Mouse (Mus musculus) neural tube, embryonic 12.5 days (tissue): ENCODE data around the gene Gdnf. TPM values are rescaled to one million over a fixed set of nuclear protein-coding genes. Genes with fewer than 3 reads are reported as not detected.

Experiments used
- ATAC-seq: fragments of 200-750 bp; cut with Nextera tagmentation; 2 replicates; pipeline ENCODE4 v1.8.0; 2017; ENCODE audit warnings: low read depth, mild to moderate bottlenecking, moderate TSS enrichment, moderate library complexity; ENCODE audit not compliant: low FRiP score
- H3K27ac ChIP-seq: fragments of 300-500 bp; sonication (generic); 2 replicates; pipeline ENCODE4 v1.5.1; 2016
- H3K27me3 ChIP-seq: fragments of 300-500 bp; sonication (generic); replicated peaks from 2 replicates; pipeline ENCODE4 v1.6.1; 2016; ENCODE audit warnings: mild to moderate bottlenecking
- H3K36me3 ChIP-seq: fragments of 300-500 bp; sonication (generic); 2 replicates; pipeline ENCODE4 v1.6.1; 2016; ENCODE audit warnings: mild to moderate bottlenecking
- H3K4me1 ChIP-seq: fragments of 300-500 bp; sonication (generic); 2 replicates; pipeline ENCODE4 v1.6.1; 2016
- H3K4me2 ChIP-seq: fragments of 300-500 bp; sonication (generic); replicated peaks from 2 replicates; pipeline ENCODE4 v1.6.1; 2016; ENCODE audit warnings: mild to moderate bottlenecking
- H3K4me3 ChIP-seq: fragments of 300-500 bp; sonication (generic); 2 replicates; pipeline ENCODE4 v1.5.1; 2016
- H3K9ac ChIP-seq: fragments of 300-500 bp; sonication (generic); 2 replicates; pipeline ENCODE4 v1.6.1; 2016; ENCODE audit warnings: mild to moderate bottlenecking
- H3K9me3 ChIP-seq: fragments of 300-500 bp; sonication (generic); 2 replicates; pipeline ENCODE4 v1.6.1; 2016; ENCODE audit warnings: mild to moderate bottlenecking
- WGBS: fragments of 180-500 bp; shearing (Covaris S2); methylation state at CpG from one replicate; pipeline ENCODE4 v1.1.7; 2016; 5-methylcytosine and 5-hydroxymethylcytosine counted together
- polyA plus RNA-seq: library from polyadenylated mRNA; unstranded; fragments of >200 nt; fragmentation: Nextera tagmentation; extraction: Ambion mirVana; gene quantifications from 2 replicates; pipeline ENCODE4 v1.2.1, GENCODE M21; 2016

Gene Gdnf
- 0.32 and 0.43 TPM in 2 replicates for polyA plus RNA-seq

GRCm38 (mm10) chr15:7810556-7811252 lies at the start of gene Gdnf:
Gdnf (plus strand) TSS chr15:7810846.
- Histone ChIP-seq H3K4me1 (peaks cover 35% of the 10 kb centered on the region), H3K36me3 (no peaks in the 10 kb centered on the region), H3K4me2 (peak within 1 kb of the TSS; percentile 98), H3K4me3 (peak within 1 kb of the TSS; percentile 49), H3K9me3 (no peaks in the 10 kb centered on the region), H3K27me3 (peaks cover 86% of the 10 kb centered on the region), H3K27ac (no peak within 1 kb of the TSS), H3K9ac (peak within 1 kb of the TSS; percentile 44)
- under 1% methylated on average over 73 of the region's 73 CpGs for WGBS
- peak; percentile 48; the same call in 1 of the 2 replicates for ATAC-seq

DNA sequence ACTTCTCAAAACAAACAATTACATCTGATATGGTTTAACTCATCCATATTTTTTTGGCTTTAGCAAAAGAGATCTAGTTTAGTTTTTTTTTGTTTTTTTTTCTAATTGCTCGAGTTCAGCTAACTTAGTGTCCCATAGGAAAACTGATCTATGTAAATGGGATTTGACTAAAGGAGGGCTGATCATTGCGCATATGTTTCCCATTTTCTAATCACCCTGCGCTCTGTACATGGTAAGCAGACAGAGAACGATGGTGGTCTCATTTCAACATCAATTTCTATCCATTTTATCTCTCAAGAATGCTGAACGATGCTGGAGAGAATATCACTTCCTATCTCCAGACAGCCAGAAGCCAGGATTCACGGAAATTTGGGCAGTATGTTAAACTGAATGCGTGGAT lies 43.5 kb upstream of the Gdnf start:
- ATAC-seq = no peak
- Histone ChIP-seq H3K27me3 (no peaks in the 10 kb centered on the region), H3K4me2 (no peak overlapping the region), H3K36me3 (no peaks in the 10 kb centered on the region), H3K4me3 (no peak overlapping the region), H3K9ac (no peak overlapping the region), H3K4me1 (no peaks in the 10 kb centered on the region), H3K27ac (no peak overlapping the region), H3K9me3 (no peaks in the 10 kb centered on the region)
- WGBS = 89% methylated on average over 7 of the region's 7 CpGs

DNA sequence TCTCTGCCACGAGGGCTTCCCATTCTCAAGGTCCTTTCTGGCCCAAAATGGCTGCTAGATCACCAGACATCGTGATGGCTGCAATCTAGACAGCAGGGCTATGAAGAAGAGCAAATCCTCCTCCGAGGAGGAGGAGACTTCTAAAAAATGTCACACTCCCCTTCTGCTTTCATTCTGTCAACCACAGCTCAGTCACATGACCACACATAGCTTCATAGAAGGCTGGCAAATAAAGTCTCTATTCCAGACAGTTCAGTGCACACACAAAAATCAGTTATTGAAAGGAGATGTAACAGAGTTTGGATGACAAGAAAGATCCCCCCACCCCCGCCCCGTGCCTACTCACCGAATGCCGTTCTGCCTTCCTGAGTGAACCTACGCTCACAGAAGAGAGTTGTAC lies 37.7 kb upstream of the Gdnf start:
- H3K36me3 ChIP-seq = no peaks in the 10 kb centered on the region
- H3K9ac ChIP-seq = no peak overlapping the region
- H3K4me1 ChIP-seq = no peaks in the 10 kb centered on the region
- no peak for ATAC-seq
- H3K9me3 ChIP-seq = no peaks in the 10 kb centered on the region
- WGBS = 91% methylated on average over 8 of the region's 8 CpGs
- no peak overlapping the region for H3K27ac ChIP-seq
- no peak overlapping the region for H3K4me2 ChIP-seq
- no peak overlapping the region for H3K4me3 ChIP-seq
- H3K27me3 ChIP-seq = no peaks in the 10 kb centered on the region

- no peak for ATAC-seq
- no peaks in the 10 kb centered on the region for H3K9me3 ChIP-seq
- H3K4me2 ChIP-seq = no peak overlapping the region
- no peaks in the 10 kb centered on the region for H3K36me3 ChIP-seq
- 94% methylated on average over 5 of the region's 5 CpGs for WGBS
- H3K4me3 ChIP-seq = no peak overlapping the region
- no peaks in the 10 kb centered on the region for H3K4me1 ChIP-seq
- no peak overlapping the region for H3K27ac ChIP-seq
- H3K9ac ChIP-seq = no peak overlapping the region
- H3K27me3 ChIP-seq = no peaks in the 10 kb centered on the region
Observed at GRCm38 (mm10) chr15:7781517-7781916, 29.1 kb upstream of the Gdnf start.

DNA sequence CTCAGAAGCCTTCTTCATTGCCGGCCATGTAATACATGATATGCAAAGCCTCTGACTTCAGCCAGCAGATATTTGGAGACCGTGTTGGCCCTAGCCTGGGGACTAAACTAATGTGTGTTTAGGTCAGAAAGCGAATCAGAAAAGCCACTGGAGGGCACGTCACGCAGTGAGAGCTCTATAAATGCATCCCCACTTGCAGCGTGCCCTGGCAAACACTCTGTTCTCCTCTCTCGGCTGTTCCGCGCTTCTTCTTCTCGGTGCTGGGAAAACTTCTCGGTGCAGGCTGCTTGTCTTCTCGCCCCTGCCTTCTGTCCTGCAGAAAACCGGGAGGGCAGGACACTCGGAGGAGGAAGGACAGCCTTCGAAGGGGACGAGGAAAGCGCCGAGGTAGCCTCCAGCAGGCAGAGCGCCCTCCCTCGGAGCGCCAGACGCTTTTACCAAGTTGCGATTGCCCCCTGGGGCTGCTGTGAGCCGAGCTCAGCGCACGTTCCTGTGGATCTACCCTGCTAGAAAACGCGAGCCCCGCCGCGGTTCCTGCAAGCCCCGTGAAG lies 730 bp upstream of the Gdnf start:
- Histone ChIP-seq H3K27ac (no peak overlapping the region), H3K4me1 (peaks cover 27% of the 10 kb centered on the region), H3K4me2 (peak overlapping the region; percentile 98), H3K27me3 (peaks cover 78% of the 10 kb centered on the region), H3K36me3 (no peaks in the 10 kb centered on the region), H3K9ac (peak overlapping the region; percentile 44), H3K4me3 (peak overlapping the region; percentile 49), H3K9me3 (no peaks in the 10 kb centered on the region)
- ATAC-seq = 0 out of 2 replicates have a peak, but pooled peaks have one; percentile 14
- WGBS = under 1% methylated on average over 32 of the region's 32 CpGs

GRCm38 (mm10) chr15:7811253-7811625 lies 593 bp downstream of the Gdnf start:
- Histone ChIP-seq H3K36me3 (no peaks in the 10 kb centered on the region), H3K4me2 (peak overlapping the region; percentile 98), H3K27ac (no peak overlapping the region), H3K4me3 (peak overlapping the region; percentile 49), H3K27me3 (peaks cover 92% of the 10 kb centered on the region), H3K9ac (peak overlapping the region; percentile 44; the same call in 1 of the 2 replicates), H3K9me3 (no peaks in the 10 kb centered on the region), H3K4me1 (peaks cover 35% of the 10 kb centered on the region)
- no peak for ATAC-seq
- under 1% methylated on average over 11 of the region's 11 CpGs for WGBS

DNA sequence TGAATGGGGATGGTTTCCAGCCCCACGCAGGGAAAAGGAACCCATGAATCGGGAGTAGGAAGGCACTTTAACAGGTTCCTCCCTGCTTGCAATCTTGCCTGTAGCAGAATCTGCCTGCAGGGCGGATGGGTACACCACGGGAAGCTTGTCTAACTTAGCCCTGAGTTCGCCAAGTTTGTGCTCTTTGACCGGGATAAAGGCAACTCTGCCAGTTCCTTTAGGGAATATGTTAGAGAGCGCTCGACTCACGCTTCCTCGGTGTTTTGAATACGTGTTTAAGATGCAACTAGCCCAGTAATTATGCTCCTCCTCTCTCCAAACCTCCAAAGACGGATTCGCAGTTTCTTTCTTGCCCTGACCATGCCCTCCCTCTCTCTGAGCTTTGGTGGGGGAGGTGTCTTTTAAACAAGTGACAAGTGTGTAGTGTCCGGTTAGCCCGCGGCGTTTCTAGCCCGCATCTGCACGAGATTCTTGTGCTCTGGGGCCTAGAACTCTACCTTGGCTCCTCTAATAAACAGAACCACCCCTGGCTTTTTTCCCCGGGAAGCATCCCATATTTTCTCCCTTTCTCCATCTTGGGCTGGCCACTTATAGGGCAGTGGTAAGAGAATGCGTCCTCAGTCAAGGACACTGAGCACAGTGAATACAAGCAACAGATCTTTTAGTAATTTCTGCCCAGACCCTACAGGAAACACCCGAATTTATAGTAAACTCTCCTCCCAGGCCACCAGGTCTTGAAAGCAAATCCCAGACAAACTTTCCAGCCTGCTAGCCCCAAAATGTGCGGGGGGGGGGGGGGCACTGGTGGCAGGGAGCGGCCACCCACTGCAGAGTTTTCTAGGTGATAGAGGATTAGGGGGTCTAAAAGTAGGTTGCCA lies 1.4 kb downstream of the Gdnf start:
- Histone ChIP-seq H3K4me3 (no peak overlapping the region), H3K27ac (no peak overlapping the region), H3K4me1 (peaks cover 35% of the 10 kb centered on the region), H3K27me3 (peaks cover 98% of the 10 kb centered on the region), H3K9me3 (no peaks in the 10 kb centered on the region), H3K9ac (no peak overlapping the region), H3K36me3 (no peaks in the 10 kb centered on the region), H3K4me2 (peak overlapping the region; percentile 98)
- WGBS = 2% methylated on average over 24 of the region's 24 CpGs
- no peak for ATAC-seq

- Histone ChIP-seq H3K36me3 (no peaks in the 10 kb centered on the region), H3K27me3 (peaks cover 98% of the 10 kb centered on the region), H3K4me3 (peak overlapping the region; percentile 41), H3K9ac (peak overlapping the region; percentile 33; the same call in 1 of the 2 replicates), H3K9me3 (no peaks in the 10 kb centered on the region), H3K27ac (no peak overlapping the region), H3K4me2 (peak overlapping the region; percentile 98), H3K4me1 (peaks cover 35% of the 10 kb centered on the region)
- WGBS = under 1% methylated on average over 41 of the region's 41 CpGs
- ATAC-seq = peak; percentile 44
Observed at GRCm38 (mm10) chr15:7812872-7813530, 2.4 kb downstream of the Gdnf start.

- Histone ChIP-seq H3K4me1 (peaks cover 35% of the 10 kb centered on the region), H3K27ac (no peak overlapping the region), H3K9ac (peak overlapping the region; percentile 35; the same call in 1 of the 2 replicates), H3K4me3 (peak overlapping the region; percentile 41), H3K9me3 (no peaks in the 10 kb centered on the region), H3K4me2 (peak overlapping the region; percentile 98), H3K36me3 (no peaks in the 10 kb centered on the region), H3K27me3 (peaks cover 93% of the 10 kb centered on the region)
- under 1% methylated on average over 39 of the region's 45 CpGs for WGBS
- 0 out of 2 replicates have a peak, but pooled peaks have one; percentile 19 for ATAC-seq
Observed at GRCm38 (mm10) chr15:7813531-7814370, 3.1 kb downstream of the Gdnf start.

- H3K9ac ChIP-seq = no peak overlapping the region
- ATAC-seq = no peak
- peaks cover 90% of the 10 kb centered on the region for H3K27me3 ChIP-seq
- H3K4me1 ChIP-seq = peaks cover 35% of the 10 kb centered on the region
- no peaks in the 10 kb centered on the region for H3K36me3 ChIP-seq
- H3K4me3 ChIP-seq = no peak overlapping the region
- 4% methylated on average over 7 of the region's 7 CpGs for WGBS
- H3K9me3 ChIP-seq = no peaks in the 10 kb centered on the region
- no peak overlapping the region for H3K27ac ChIP-seq
- H3K4me2 ChIP-seq = peak overlapping the region; percentile 98; the same call in 1 of the 2 replicates
Observed at GRCm38 (mm10) chr15:7814371-7814680, 3.7 kb downstream of the Gdnf start.

GRCm38 (mm10) chr15:7814917-7815316 lies 4.3 kb downstream of the Gdnf start:
- ATAC-seq = no peak
- H3K27ac ChIP-seq = no peak overlapping the region
- no peaks in the 10 kb centered on the region for H3K9me3 ChIP-seq
- H3K4me2 ChIP-seq = peak overlapping the region; percentile 55
- no peak overlapping the region for H3K9ac ChIP-seq
- H3K4me3 ChIP-seq = peak overlapping the region; percentile 13; the same call in 1 of the 2 replicates
- peaks cover 88% of the 10 kb centered on the region for H3K27me3 ChIP-seq
- WGBS = under 1% methylated on average over 13 of the region's 13 CpGs
- no peaks in the 10 kb centered on the region for H3K36me3 ChIP-seq
- peaks cover 30% of the 10 kb centered on the region for H3K4me1 ChIP-seq
